ENCODE assay signal across 8 mouse cellular contexts in genomic region chr5:110135293-110136086, GRCm38 (mm10). TPM values are rescaled to one million over a fixed set of nuclear protein-coding genes. Genes with fewer than 3 reads are reported as not detected.
A peak's percentile ranks its signal among the peaks of the same experiment; 100 is the strongest.
DNase-seq lines count a peak whose midpoint lies in the region; ATAC-seq and TF ChIP-seq lines count a peak whose summit lies in the region.

TSS of gene Chfr (plus strand) at chr5:110135842.

- peaks cover 14% of the 10 kb centered on the region for H3K4me1 ChIP-seq in forebrain, embryonic 10.5 days
- peaks cover 6% of the 10 kb centered on the region; the same call in 1 of the 2 replicates for H3K4me1 ChIP-seq in heart, embryonic 15.5 days (replicated peaks)
- H3K4me1 ChIP-seq in liver, embryonic 14.5 days (replicated peaks; ENCODE audit: control insufficient read depth in 2 of 2, insufficient read depth in 2 of 2, low read length in 1 of 2): peaks cover 3% of the 10 kb centered on the region in 2 experiments; a peak in 3 of 4 replicates
- no peaks in the 10 kb centered on the region; the same call in 1 of the 2 replicates for H3K4me1 ChIP-seq in neural tube, embryonic 11.5 days (ENCODE audit: control insufficient read depth, insufficient read depth, low read length)
- no peaks in the 10 kb centered on the region for H3K4me1 ChIP-seq in stomach, postnatal 0 days (replicated peaks; ENCODE audit: control insufficient read depth, insufficient read depth)

- ATAC-seq in CD4-positive, CD25-positive, alpha-beta regulatory T cell, adult 4 months: peak; percentile 96
- ATAC-seq in heart, embryonic 15.5 days (replicated peaks; ENCODE audit: insufficient number of reproducible peaks, insufficient read depth, low FRiP score, low read depth): peak; percentile 100
- peak; percentile 100 for ATAC-seq in liver, embryonic 14.5 days (ENCODE audit: insufficient read depth)
- ATAC-seq in neural tube, embryonic 11.5 days (ENCODE audit: insufficient read depth, low FRiP score, low TSS enrichment): peak; percentile 99
- peak; percentile 100 for ATAC-seq in stomach, postnatal 0 days (ENCODE audit: low FRiP score, low TSS enrichment)

- peak; percentile 93 for DNase-seq in c-Kit-negative CD71-positive TER-119-positive erythroid progenitor cells, embryonic 14.5 days (ENCODE audit: low read depth, low spot score)
- DNase-seq in forebrain, embryonic 10.5 days (ENCODE audit: extremely low spot score, low spot score): peak; percentile 99
- DNase-seq in kidney, postnatal 25 days: peak; percentile 100
- DNase-seq in liver, embryonic 14.5 days (ENCODE audit: low read depth in 3 of 3, low spot score in 3 of 3): peak; percentile 94 to 97 (median 95)
- DNase-seq in neural tube, embryonic 11.5 days (ENCODE audit: low spot score): peak; percentile 98
- DNase-seq in stomach, postnatal 0 days (ENCODE audit: low spot score): peak; percentile 99

- peak within 1 kb of the TSS; percentile 82 for H3K4me2 ChIP-seq in heart, embryonic 15.5 days
- H3K4me2 ChIP-seq in liver, embryonic 14.5 days (ENCODE audit: low read depth): peak within 1 kb of the TSS; percentile 86
- H3K4me2 ChIP-seq in neural tube, embryonic 11.5 days (ENCODE audit: low read depth): peak within 1 kb of the TSS; percentile 70
- peak within 1 kb of the TSS; percentile 77 for H3K4me2 ChIP-seq in stomach, postnatal 0 days (replicated peaks; ENCODE audit: low read depth)

- H3K27me3 ChIP-seq in forebrain, embryonic 10.5 days (ENCODE audit: poor library complexity, severe bottlenecking): no peaks in the 10 kb centered on the region
- no peaks in the 10 kb centered on the region for H3K27me3 ChIP-seq in heart, embryonic 15.5 days
- H3K27me3 ChIP-seq in liver, embryonic 14.5 days (ENCODE audit: control insufficient read depth, insufficient read depth, low read length): no peaks in the 10 kb centered on the region
- H3K27me3 ChIP-seq in neural tube, embryonic 11.5 days (ENCODE audit: control insufficient read depth, insufficient read depth, low read length): no peaks in the 10 kb centered on the region
- H3K27me3 ChIP-seq in stomach, postnatal 0 days (ENCODE audit: control insufficient read depth, insufficient read depth, low read length): no peaks in the 10 kb centered on the region

- peak within 1 kb of the TSS; percentile 70 for H3K9ac ChIP-seq in heart, embryonic 15.5 days
- H3K9ac ChIP-seq in liver, embryonic 14.5 days (replicated peaks): peak within 1 kb of the TSS; percentile 92
- H3K9ac ChIP-seq in neural tube, embryonic 11.5 days (ENCODE audit: low read length): peak within 1 kb of the TSS; percentile 78
- H3K9ac ChIP-seq in stomach, postnatal 0 days (ENCODE audit: low read length): peak within 1 kb of the TSS; percentile 84

- H3K27ac ChIP-seq in forebrain, embryonic 10.5 days: peak within 1 kb of the TSS; percentile 82
- H3K27ac ChIP-seq in heart, embryonic 15.5 days: peak within 1 kb of the TSS; percentile 73
- H3K27ac ChIP-seq in liver, embryonic 14.5 days: peak within 1 kb of the TSS; percentile 81
- H3K27ac ChIP-seq in neural tube, embryonic 11.5 days (ENCODE audit: low read depth, low read length): 0 out of 2 replicates have a peak within 1 kb of the TSS, but pooled peaks have one; percentile 20
- peak within 1 kb of the TSS; percentile 89 for H3K27ac ChIP-seq in stomach, postnatal 0 days (replicated peaks)

- no peak for TF ChIP-seq EP300 in liver, embryonic 14.5 days (IDR thresholded peaks at IDR 0.05; ENCODE audit: low read depth)
- peak; percentile 73 for TF ChIP-seq EP300 in stomach, postnatal 0 days (optimal IDR thresholded peaks at IDR 0.05)

- WGBS in forebrain, embryonic 10.5 days: 4% methylated on average over 46 of the region's 46 CpGs
- 4% methylated on average over 46 of the region's 46 CpGs for whole genome bisulfite sequencing in heart, embryonic 15.5 days
- 2% methylated on average over 46 of the region's 46 CpGs for WGBS in liver, embryonic 14.5 days (ENCODE audit: insufficient replicate concordance)
- WGBS in neural tube, embryonic 11.5 days: 5% methylated on average over 46 of the region's 46 CpGs
- 3% methylated on average over 46 of the region's 46 CpGs for WGBS in stomach, postnatal 0 days

- peaks cover 18% of the 10 kb centered on the region for H3K9me3 ChIP-seq in forebrain, embryonic 10.5 days
- 0 out of 2 replicates have a peak, but pooled peaks cover 7% of the 10 kb centered on the region for H3K9me3 ChIP-seq in heart, embryonic 15.5 days (replicated peaks)
- H3K9me3 ChIP-seq in liver, embryonic 14.5 days (ENCODE audit: control insufficient read depth, low read length): no peaks in the 10 kb centered on the region
- no peaks in the 10 kb centered on the region for H3K9me3 ChIP-seq in neural tube, embryonic 11.5 days (ENCODE audit: control insufficient read depth, low read length)
- H3K9me3 ChIP-seq in stomach, postnatal 0 days (ENCODE audit: control insufficient read depth, low read length): 0 out of 2 replicates have a peak, but pooled peaks cover 3% of the 10 kb centered on the region

- 0 out of 2 replicates have a peak, but pooled peaks have one; percentile 15 for TF ChIP-seq CTCF in liver, embryonic 14.5 days (IDR thresholded peaks at IDR 0.05; ENCODE audit: low read depth)
- 0 out of 2 replicates have a peak, but pooled peaks have one; percentile 24 for TF ChIP-seq CTCF in stomach, postnatal 0 days (IDR thresholded peaks at IDR 0.05; ENCODE audit: low read depth)

- peaks cover 27% of the 10 kb centered on the region for H3K36me3 ChIP-seq in forebrain, embryonic 10.5 days (replicated peaks)
- H3K36me3 ChIP-seq in heart, embryonic 15.5 days: peaks cover 8% of the 10 kb centered on the region; the same call in 1 of the 2 replicates
- no peaks in the 10 kb centered on the region; the same call in 1 of the 2 replicates for H3K36me3 ChIP-seq in liver, embryonic 14.5 days (replicated peaks; ENCODE audit: control insufficient read depth, insufficient read depth, low read depth)
- H3K36me3 ChIP-seq in neural tube, embryonic 11.5 days (ENCODE audit: control insufficient read depth, insufficient read depth, low read length): no peaks in the 10 kb centered on the region
- no peaks in the 10 kb centered on the region for H3K36me3 ChIP-seq in stomach, postnatal 0 days (ENCODE audit: control insufficient read depth, insufficient read depth, low read length)

- peak within 1 kb of the TSS; percentile 71 for H3K4me3 ChIP-seq in forebrain, embryonic 10.5 days
- H3K4me3 ChIP-seq in heart, embryonic 15.5 days: peak within 1 kb of the TSS; percentile 94
- H3K4me3 ChIP-seq in liver, embryonic 14.5 days (ENCODE audit: insufficient read depth in 1 of 2, low read depth in 2 of 2, low read length in 2 of 2): peak within 1 kb of the TSS; percentile 77 to 99
- H3K4me3 ChIP-seq in neural tube, embryonic 11.5 days (ENCODE audit: low read depth, low read length): peak within 1 kb of the TSS; percentile 80
- H3K4me3 ChIP-seq in stomach, postnatal 0 days (ENCODE audit: low read depth, low read length): peak within 1 kb of the TSS; percentile 81

RNA-seq across cellular contexts. Expression of gene Chfr, which starts in this region (rescaled TPM):
- polyA plus RNA-seq in CD4-positive, CD25-positive, alpha-beta regulatory T cell, adult 4 months (2017; shearing (Covaris generic)): 10 to 100 TPM; 51.4 to 68.2 TPM
- polyA plus RNA-seq in forebrain, embryonic 10.5 days (2016; fragmentation: Nextera tagmentation; extraction: Ambion mirVana): 44.7 and 46.0 TPM in 2 replicates
- 25.9 and 30.2 TPM in 2 replicates for polyA plus RNA-seq in heart, embryonic 15.5 days (2015; fragmentation: Nextera tagmentation; extraction: Ambion mirVana)
- polyA plus RNA-seq in liver, embryonic 14.5 days (2012; rRNA removed): 15.8 and 16.0 TPM in 2 replicates
- 18.3 and 19.1 TPM in 2 replicates for polyA plus RNA-seq in liver, embryonic 14.5 days (2014; fragmentation: Nextera tagmentation; extraction: Ambion mirVana)
- 83.9 and 95.0 TPM in 2 replicates for polyA plus RNA-seq in neural tube, embryonic 11.5 days (2014; fragmentation: Nextera tagmentation; extraction: Ambion mirVana)
- polyA plus RNA-seq in stomach, postnatal 0 days (2015; fragmentation: Nextera tagmentation; extraction: Ambion mirVana): 24.2 and 25.2 TPM in 2 replicates

Comparison
In these comparisons a context has a peak if more than half of its experiments do, and no peak if none do; other contexts are left out.
1. Peak in every context shown above with its lines: DNase-seq, ATAC-seq, H3K4me3 ChIP-seq and H3K27ac ChIP-seq.
2. H3K27ac ChIP-seq: peak in every context shown above with its lines; median percentile 89 in stomach, postnatal 0 days; 82 in forebrain, embryonic 10.5 days; 81 in liver, embryonic 14.5 days; 73 in heart, embryonic 15.5 days; 20 in neural tube, embryonic 11.5 days.